Mouse (Mus musculus): ENCODE data around the gene Thyn1. TPM values are rescaled to one million over a fixed set of nuclear protein-coding genes. Genes with fewer than 3 reads are reported as not detected.

Gene Thyn1
- 103 and 107 TPM in 2 replicates for polyA plus RNA-seq (2012; rRNA removed)

GRCm38 (mm10) chr9:26999461-27000395 is at the start of gene Thyn1, which contains the start of gene Acad8:
Gene Thyn1, plus strand, starts transcription at chr9:26999710.
Gene Acad8, minus strand, starts transcription at chr9:26999566.

DNA sequence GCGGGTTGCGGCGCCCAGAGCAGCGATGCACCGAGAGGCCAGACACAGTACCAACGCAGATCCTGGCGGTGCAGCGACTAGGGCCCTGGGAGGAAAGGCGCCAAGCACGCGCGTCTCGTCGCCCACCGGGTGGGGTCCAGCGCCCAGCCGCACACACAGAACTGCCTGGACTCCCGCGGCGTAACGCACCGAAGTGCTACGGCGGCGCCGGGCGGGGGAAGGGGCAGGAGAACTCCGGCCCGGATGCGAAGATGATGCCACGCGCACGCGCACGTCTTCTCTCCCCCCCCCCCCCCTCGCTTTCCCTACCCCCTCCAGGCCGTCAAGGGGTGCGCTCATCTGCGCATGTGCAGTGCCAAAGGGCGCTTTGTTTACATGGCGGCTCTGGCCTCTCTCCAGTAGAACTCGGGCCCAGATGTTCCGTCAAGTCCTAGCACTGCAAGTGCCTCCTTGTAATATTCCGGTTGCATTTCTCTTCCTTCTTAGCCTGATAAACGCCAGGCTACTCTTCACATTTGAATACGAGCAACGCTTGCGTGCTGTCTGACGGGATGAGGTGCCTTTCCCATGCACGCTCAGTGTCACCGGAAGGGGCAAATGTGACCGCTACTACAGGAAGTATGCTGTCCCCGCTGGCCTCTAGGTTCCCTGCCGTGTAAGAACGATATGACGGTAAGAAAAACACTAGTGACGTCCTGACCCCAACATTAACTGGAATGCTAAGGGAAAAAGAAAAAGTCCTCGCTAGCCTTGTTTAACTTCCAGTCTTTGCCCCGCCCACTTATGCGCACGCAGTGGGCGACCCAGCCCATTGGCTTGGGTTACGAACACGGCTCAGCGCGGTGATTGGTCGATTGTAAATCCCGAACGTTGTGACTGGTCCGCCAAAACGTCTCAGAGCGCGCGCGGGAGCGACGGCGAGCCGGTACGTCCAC is 30.6 kb downstream of the Thyn1 start, which contains the start of the genes Vps26b and Ncapd3:
TSS of gene Vps26b (minus strand) at position 238 of the 935 bp plus-strand sequence.
TSS of gene Ncapd3 (plus strand) at position 348 of the 935 bp plus-strand sequence.

Other genes with a start within 250 kb of the Thyn1 start
- gene Glb1l2, start 193.2 kb upstream of the Thyn1 start, polyA plus RNA-seq (2012; rRNA removed) = 2.1 and 3.0 TPM in 2 replicates
- 0.05 and 0.07 TPM in 2 replicates for gene Glb1l3, start 138.8 kb upstream of the Thyn1 start, polyA plus RNA-seq (2012; rRNA removed)
- 0.10 and 0.16 TPM in 2 replicates for gene Gm1110, start 76.6 kb upstream of the Thyn1 start, polyA plus RNA-seq (2012; rRNA removed)
- gene Acad8, start 144 bp upstream of the Thyn1 start, polyA plus RNA-seq (2012; rRNA removed) = 37.0 and 38.2 TPM in 2 replicates
- 89.4 and 94.9 TPM in 2 replicates for gene Vps26b, start 30.4 kb downstream of the Thyn1 start, polyA plus RNA-seq (2012; rRNA removed)
- 27.4 and 28.6 TPM in 2 replicates for gene Ncapd3, start 30.5 kb downstream of the Thyn1 start, polyA plus RNA-seq (2012; rRNA removed)
- gene Jam3, start 155.7 kb downstream of the Thyn1 start, polyA plus RNA-seq (2012; rRNA removed) = 37.7 and 42.9 TPM in 2 replicates

Data from central nervous system, embryonic 18 days (tissue).